Mouse (Mus musculus): ENCODE data around the gene Sdf4. TPM values are rescaled to one million over a fixed set of nuclear protein-coding genes. Genes with fewer than 3 reads are reported as not detected.

Sdf4 gene
- total RNA-seq (2021) = 10 to 100 TPM; 77.3 to 81.8 TPM

DNA sequence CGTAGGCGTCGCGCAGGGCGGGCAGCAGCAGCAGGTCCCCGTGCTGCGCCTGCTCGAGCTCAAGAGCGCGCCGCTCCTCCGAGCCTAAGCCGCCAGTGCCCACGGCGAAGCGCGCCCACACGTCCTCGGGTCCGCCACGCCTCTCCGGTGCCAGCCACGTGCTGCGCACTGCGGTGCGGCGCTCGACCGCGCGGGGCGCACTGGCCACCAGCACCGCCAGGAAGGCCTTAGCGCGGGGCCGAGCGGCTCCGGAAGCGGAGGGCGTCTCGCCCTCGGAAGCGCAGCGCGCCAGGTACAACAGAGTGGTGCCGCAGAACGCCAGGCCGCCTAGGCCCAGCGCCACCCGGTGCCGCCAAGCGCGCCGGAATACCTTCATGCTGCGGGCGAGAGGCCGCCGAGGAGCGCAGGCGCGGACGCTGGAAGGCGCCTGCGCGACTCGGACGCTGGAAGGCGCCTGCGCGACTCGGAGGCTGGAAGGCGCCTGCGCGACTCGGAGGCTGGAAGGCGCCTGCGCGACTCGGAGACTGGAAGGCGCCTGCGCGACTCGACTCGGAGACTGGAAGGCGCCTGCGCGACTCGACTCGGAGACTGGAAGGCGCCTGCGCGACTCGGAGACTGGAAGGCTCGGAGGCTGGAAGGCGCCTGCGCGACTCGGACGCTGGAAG lies at the start of gene Sdf4, which contains the start of gene B3galt6:
Gene Sdf4, plus strand, starts transcription at position 632 of the 665 bp plus-strand sequence.
Gene B3galt6, minus strand, starts transcription at position 409 of the 665 bp plus-strand sequence.
- intact Hi-C loops (cut with DNase I) = no loop called here
- no peak for DNase-seq (ENCODE audit: low spot score)

DNA sequence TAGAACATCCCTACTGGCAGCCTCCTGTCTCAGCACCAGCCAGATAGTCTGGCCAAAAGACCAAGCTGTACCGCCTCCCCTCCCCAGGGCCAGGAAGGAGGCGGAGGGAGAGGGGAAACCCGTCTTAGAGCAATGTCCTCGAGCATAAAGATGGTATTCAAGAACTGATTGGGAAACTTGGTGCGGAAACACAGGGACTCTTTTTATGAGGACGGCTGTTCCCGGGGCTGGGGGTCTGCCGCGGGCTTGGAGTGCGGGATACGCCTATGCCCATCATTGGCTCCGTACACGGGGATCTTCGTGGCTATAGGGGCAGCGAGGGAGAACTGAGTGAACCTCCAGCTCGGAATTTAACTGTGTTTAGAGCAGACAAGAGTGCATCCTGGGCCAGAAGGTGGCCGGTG lies 49.6 kb upstream of the Sdf4 start:
- intact Hi-C loops (cut with DNase I) = loop anchor here (5.0 kb wide), 2 partner anchors 96 to 111 kb away; partner anchors contain the start of genes Aurkaip1 and Dvl1
- peak; percentile 61 for DNase-seq (ENCODE audit: low spot score)

DNA sequence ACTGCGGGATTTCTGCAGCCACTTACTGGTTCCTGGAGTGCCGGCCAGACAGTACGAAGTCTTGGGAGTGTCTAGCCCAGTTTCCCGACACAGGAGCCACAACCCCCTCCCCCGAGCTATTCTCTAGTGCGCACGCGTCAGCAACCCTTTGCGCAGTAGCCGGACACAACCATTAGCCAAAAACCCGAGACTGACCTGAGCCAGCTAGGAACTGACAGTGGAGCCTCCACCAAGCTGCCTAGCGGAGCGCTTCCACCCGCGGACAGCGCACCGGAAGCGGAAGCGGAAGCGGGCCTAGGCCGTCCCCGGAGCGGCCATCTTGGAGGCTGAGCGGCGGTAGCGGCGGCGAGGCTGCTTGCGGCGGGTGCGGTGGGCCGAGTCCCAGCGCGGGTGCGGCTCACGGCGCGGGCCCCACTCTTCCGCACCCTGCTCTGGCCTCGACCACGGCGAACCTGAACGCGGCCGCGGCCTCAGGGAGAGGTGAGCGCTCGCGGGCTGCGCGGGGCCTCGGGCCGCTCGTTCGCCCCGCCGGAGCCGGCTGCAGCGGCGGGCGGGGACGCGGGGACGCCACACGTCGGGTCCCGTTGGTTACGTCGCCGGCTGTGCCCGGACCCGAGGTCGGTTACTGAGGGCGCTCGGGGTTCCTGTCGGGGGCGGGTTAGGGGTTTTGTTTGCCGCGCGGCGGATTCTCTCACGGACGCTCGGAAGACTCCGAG lies 49.0 kb upstream of the Sdf4 start, which contains the start of gene Ube2j2:
Gene Ube2j2, plus strand, starts transcription at position 298 of the 716 bp plus-strand sequence.
- DNase-seq (ENCODE audit: low spot score) = peak; percentile 95
- intact Hi-C loops (cut with DNase I) = loop anchor here (5.0 kb wide), 2 partner anchors 96 to 111 kb away; partner anchors contain the start of genes Aurkaip1 and Dvl1

DNA sequence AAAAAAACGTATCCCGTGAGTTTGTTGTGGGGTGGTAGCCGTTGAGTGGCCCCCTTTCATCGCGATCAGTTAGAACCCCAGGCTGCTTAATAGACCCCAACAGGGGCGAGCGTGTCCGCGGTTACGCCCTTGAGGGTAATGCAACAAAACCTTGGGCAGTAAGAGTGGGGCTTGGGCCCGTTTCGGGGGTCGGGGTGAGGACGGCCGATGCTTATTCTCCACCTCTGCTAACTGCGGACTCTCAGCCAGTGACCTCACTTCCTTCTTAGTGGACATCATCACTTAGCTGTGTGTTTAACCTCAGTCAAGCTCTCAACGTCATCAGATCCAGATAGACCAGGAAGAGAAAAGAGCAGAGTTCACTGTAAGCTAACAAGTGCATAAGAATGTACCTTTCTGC lies 48.4 kb upstream of the Sdf4 start:
- intact Hi-C loops (cut with DNase I) = loop anchor here (5.0 kb wide), 2 partner anchors 97 to 112 kb away; partner anchors contain the start of genes Aurkaip1 and Dvl1
- DNase-seq (ENCODE audit: low spot score) = no peak

GRCm38 (mm10) chr4:155947094-155947493 lies 45.6 kb upstream of the Sdf4 start:
- no peak for DNase-seq (ENCODE audit: low spot score)

DNA sequence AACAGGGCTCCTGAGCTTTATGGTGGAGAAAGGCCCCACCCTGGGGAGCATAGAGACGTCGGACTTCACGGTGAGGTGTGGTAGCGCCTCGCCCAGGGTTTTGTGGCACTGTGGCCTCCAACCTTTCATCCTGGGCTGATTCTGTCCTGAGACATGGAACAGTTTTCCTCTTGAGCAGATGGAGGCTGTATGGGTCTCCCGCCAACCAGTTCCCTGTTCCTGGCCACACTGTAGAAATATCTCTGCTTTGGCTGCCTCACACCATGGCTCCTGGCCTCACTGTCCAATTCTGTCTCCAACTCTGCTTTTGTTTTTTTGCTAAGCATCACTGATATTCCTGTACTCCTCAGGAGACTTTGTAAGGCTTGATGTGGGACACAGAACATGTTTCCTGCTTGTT lies 37.2 kb upstream of the Sdf4 start:
- intact Hi-C loops (cut with DNase I) = no loop called here
- no peak for DNase-seq (ENCODE audit: low spot score)

More at GRCm38 (mm10) chr4:155947094-155947493, 45.6 kb upstream of the Sdf4 start:
- intact Hi-C loops (cut with DNase I) = no loop called here

DNA sequence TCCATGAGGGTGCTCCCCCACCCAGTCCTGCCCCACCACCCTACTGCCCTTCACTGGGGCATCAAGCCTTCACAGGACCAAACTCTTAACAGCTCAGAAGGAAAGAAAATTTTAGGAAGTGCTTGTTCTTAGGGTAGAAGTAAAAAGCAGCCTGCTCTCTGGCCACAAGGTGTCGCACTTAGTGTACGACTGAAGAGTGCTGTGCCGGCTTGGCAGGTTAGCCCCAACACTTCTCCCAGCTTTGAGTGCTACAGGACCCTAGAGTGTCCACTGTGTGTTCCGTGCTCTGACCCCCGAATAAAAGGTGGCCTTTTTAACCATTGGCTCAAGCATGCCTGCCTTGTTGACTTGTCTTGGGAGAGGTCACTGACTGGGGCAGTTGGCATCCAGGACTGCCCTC lies 33.4 kb upstream of the Sdf4 start:
- DNase-seq (ENCODE audit: low spot score) = peak; percentile 28
- intact Hi-C loops (cut with DNase I) = loop anchor here (2.0 kb wide), 1 partner anchor 142 kb away; no protein-coding TSS in a partner anchor

DNA sequence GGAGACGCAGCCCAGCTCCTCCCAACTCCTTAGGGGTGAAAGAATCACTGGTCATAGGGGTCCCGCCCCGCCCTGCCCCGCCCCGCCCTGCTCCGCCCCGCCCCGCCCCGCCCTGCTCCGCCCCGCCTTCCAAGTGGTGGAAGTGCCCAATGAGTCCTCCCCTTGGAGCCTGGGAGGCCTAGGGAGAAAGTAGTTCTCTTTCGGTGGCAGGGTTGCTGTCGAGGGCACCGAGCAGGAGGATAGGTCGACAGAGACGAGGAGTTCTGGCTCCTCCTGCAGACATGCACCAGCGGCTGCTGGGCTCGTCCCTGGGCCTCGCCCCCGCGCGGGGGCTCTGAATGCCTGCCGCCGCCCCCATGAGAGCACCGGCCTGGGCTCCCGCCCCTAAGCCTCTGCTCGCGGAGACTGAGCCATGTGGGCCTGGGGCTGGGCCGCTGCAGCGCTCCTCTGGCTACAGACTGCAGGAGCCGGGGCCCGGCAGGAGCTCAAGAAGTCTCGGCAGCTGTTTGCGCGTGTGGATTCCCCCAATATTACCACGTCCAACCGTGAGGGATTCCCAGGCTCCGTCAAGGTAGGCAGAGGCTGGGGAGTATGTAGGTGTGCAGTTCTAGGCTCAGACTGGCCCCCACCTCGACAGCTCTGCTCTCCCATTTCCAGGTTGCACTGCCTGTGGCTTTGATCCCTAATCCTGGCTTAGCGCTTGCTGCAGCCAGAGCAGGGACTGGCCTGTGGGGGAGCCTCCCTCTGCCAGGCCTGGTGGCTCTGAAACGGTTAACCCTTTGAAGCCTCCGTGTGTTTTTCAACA lies 30.3 kb upstream of the Sdf4 start, which contains the start of gene C1qtnf12:
Gene C1qtnf12, plus strand, starts transcription at position 152 of the 805 bp plus-strand sequence.
- DNase-seq (ENCODE audit: low spot score) = no peak
- intact Hi-C loops (cut with DNase I) = loop anchor here (5.0 kb wide), 1 partner anchor 65 kb away; the partner anchor contains the start of gene Tnfrsf18

DNA sequence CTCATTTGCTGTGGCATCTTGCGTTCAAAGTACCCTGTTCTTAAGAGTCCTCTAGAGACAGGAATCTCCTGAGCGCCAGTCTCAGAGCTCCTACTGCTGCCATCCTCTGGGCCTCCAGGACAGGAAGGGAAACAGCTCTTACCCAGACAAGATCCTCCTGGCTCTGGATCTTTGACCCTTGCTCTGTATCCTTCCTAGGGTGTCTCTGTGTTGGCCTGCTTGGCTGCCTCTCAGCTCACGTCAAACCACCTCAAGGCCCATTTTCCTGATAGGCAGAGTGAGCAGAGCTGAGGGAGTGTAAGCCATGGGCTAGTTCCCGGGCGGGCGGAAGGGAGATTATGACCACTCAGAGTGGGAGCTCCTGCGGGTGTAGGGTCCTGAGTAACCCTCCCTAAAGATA lies 29.6 kb upstream of the Sdf4 start:
- intact Hi-C loops (cut with DNase I) = loop anchor here (5.0 kb wide), 1 partner anchor 64 kb away; the partner anchor contains the start of gene Tnfrsf18
- DNase-seq (ENCODE audit: low spot score) = no peak

- DNase-seq (ENCODE audit: low spot score) = no peak
- intact Hi-C loops (cut with DNase I) = loop anchor here (5.0 kb wide), 1 partner anchor 63 kb away; the partner anchor contains the start of gene Tnfrsf18
Observed at GRCm38 (mm10) chr4:155964396-155964795, 28.3 kb upstream of the Sdf4 start.

DNA sequence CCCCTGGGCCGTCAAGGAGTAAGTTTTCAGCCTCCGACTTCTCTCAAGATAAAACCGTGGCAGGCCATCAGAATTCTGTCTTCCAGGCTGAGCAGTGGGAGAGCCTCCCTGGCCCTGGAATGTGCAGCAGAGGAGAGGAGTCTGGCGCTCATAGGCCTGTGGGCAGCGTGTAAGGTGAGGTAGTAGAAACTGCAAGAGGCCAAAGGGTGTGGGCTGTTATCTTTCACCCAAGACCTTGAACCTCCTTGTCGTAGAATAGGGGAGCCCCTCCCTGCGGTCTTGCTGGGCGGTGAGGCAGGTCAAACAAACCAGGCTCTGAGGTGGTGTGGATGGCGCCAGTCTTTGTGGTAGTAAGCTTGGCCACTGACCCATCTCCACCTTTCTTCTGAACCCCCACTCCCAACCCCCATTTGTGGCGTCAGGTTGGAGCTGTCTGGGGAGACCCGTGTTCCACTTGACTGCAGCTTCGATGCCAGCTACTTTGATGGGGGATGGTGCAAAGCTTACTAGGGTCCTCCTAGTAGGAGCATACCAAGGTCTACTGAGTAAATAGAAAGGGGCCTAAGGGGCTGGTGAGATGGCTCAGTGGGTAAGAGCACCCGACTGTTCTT lies 23.5 kb upstream of the Sdf4 start:
- intact Hi-C loops (cut with DNase I) = no loop called here
- no peak for DNase-seq (ENCODE audit: low spot score)

DNA sequence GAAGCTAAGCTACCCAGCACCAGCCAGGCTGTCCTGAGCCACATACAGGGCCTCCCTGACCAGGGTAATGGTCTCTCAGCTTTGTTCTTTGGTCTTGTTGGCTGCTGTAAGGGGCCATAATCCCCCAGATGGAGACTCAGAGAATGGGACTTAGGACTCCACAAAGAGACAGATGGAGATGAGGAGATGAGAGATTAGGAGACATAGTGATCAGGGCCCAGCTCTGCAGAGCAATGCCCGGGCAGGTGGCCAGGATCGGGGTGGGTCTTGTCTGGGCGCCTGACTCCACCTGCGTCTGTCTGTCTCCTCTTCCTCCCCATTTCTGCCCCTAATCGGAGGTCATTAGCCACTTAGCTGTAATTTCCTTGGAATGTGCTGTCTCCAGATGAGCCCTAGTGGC lies 22.4 kb upstream of the Sdf4 start:
- intact Hi-C loops (cut with DNase I) = no loop called here
- DNase-seq (ENCODE audit: low spot score) = no peak

- intact Hi-C loops (cut with DNase I) = no loop called here
- DNase-seq (ENCODE audit: low spot score) = no peak
Observed at GRCm38 (mm10) chr4:155972651-155973050, 20.0 kb upstream of the Sdf4 start.

DNA sequence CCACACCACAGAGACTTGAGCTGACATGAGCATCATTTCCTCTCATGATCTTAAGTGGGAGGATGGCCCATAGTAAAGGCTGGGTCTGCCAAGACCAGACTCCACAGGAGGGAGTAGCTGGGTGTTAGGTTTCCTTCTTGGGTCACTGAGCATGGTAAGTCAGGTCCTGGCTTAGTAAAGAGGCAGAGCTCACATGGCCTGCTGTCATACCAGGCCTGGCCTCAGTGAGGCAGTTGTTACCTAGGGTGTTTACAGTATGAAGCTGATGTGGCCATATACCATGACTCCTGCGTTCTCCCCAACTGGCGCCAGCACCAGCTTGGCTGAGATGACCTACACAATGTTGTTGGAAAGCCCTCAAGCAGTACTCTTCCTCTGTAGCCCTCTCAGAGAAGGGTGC lies 19.4 kb upstream of the Sdf4 start:
- intact Hi-C loops (cut with DNase I) = no loop called here
- no peak for DNase-seq (ENCODE audit: low spot score)

DNA sequence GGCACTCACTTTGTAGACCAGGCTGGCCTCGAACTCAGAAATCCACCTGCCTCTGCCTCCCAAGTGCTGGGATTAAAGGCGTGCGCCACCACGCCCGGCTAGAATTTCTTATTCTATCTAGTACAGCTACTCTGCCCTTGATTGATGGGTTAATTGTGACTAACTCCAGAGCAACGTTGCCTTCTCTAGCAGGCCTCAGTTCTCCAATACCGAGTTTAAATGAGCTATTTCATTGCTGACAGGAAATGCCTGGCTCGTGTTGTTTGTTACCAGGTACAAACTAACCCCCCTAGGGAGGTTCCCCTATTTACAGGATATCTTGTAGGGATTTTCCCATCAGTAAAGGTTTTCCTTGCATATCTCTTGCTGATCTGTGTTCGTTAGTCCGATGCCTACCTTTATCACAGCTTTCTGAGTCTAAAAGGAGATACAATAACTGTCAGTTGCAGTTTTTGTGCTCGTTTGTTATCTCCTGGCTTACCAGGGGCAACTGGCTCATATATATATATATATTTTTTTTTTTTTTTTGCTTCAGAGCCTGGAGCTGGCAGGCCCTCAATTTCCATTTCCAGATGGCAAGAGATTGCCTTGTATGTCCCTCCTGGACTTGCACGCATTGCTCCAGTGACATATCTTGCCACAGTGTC lies 11.1 kb upstream of the Sdf4 start:
- DNase-seq (ENCODE audit: low spot score) = no peak
- intact Hi-C loops (cut with DNase I) = no loop called here

DNA sequence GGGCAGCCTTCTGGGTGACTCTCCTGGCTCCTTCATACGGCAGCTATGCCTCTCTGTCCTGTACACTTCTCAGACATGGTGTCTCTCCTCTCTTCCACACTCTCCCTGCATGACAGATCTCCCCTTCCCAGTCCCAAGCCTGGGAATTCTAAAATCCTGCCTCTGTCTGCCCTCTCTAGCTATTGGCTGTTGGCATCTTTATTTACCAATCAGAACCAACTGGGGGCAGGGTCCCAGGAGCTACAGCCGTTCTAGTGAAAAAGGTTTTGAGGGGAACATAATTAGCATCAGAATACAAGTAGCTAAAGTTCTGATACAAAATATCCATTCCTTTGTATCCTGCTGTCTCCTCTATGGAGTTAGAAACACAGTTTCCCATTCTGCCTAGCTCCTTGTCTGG lies 8.9 kb upstream of the Sdf4 start:
- intact Hi-C loops (cut with DNase I) = no loop called here
- no peak for DNase-seq (ENCODE audit: low spot score)

GRCm38 (mm10) chr4:155991211-155991907 lies 1.3 kb upstream of the Sdf4 start:
- intact Hi-C loops (cut with DNase I) = no loop called here
- no peak for DNase-seq (ENCODE audit: low spot score)

GRCm38 (mm10) chr4:155991908-155992230 lies 803 bp upstream of the Sdf4 start:
- intact Hi-C loops (cut with DNase I) = no loop called here
- DNase-seq (ENCODE audit: low spot score) = no peak

Data from heart, postnatal 25 days (tissue).